Mouse (Mus musculus) stomach, postnatal 0 days (tissue): ENCODE measurements around the gene Nhlrc1.

Source experiments
- CTCF ChIP-seq: IDR thresholded peaks from 2 replicates; pipeline ENCODE4 v1.5.1; 2016; ENCODE audit warnings: antibody characterized with exemption, low read depth, mild to moderate bottlenecking, moderate library complexity
- EP300 ChIP-seq: optimal IDR thresholded peaks from 2 replicates; pipeline ENCODE3; 2016; ENCODE audit warnings: antibody characterized with exemption

GRCm38 (mm10) chr13:46979836-46980490 lies 34.7 kb downstream of the Nhlrc1 start:
- TF ChIP-seq CTCF = no peak
- no peak for TF ChIP-seq EP300
